Mouse (Mus musculus) kidney, postnatal 0 days (tissue): ENCODE results near the gene Foxl1. TPM values are rescaled to one million over a fixed set of nuclear protein-coding genes. Genes with fewer than 3 reads are reported as not detected.

Source experiments
- ATAC-seq: fragments of 200-750 bp; cut with Nextera tagmentation; replicated peaks from 2 replicates; pipeline ENCODE4 v1.8.0; 2017; ENCODE audit warnings: low read depth, moderate number of reproducible peaks, moderate TSS enrichment, moderate library complexity; ENCODE audit not compliant: low FRiP score
- DNase-seq: peaks from one replicate; pipeline ENCODE4 v3.0.0-alpha.2; 2016; ENCODE audit warnings: low spot score
- H3K27ac ChIP-seq: fragments of 300-500 bp; sonication (generic); 2 replicates; pipeline ENCODE4 v1.5.1; 2014; ENCODE audit warnings: mild to moderate bottlenecking
- H3K27me3 ChIP-seq: fragments of 300-500 bp; sonication (generic); 2 replicates; pipeline ENCODE4 v1.6.1; 2014; ENCODE audit warnings: low read length, mixed read lengths; ENCODE audit not compliant: insufficient read depth
- H3K36me3 ChIP-seq: fragments of 300-500 bp; sonication (generic); 2 replicates; pipeline ENCODE4 v1.6.1; 2014; ENCODE audit warnings: low read length, mixed read lengths; ENCODE audit not compliant: insufficient read depth
- H3K4me1 ChIP-seq: fragments of 300-500 bp; sonication (generic); replicated peaks from 2 replicates; pipeline ENCODE4 v1.6.1; 2014; ENCODE audit warnings: antibody characterized with exemption, low read length, mixed read lengths; ENCODE audit not compliant: insufficient read depth
- H3K4me2 ChIP-seq: fragments of 300-500 bp; sonication (generic); 2 replicates; pipeline ENCODE4 v1.6.1; 2014; ENCODE audit warnings: mild to moderate bottlenecking, low read length, moderate library complexity, mixed read lengths
- H3K4me3 ChIP-seq: fragments of 300-500 bp; sonication (generic); replicated peaks from 2 replicates; pipeline ENCODE4 v1.5.1; 2014; ENCODE audit warnings: low read depth, low read length
- H3K9ac ChIP-seq: fragments of 300-500 bp; sonication (generic); 2 replicates; pipeline ENCODE4 v1.6.1; 2014; ENCODE audit warnings: low read depth, low read length
- H3K9me3 ChIP-seq: fragments of 300-500 bp; sonication (generic); replicated peaks from 2 replicates; pipeline ENCODE4 v1.6.1; 2016; ENCODE audit warnings: low read length, inconsistent platforms, mixed read lengths
- CTCF ChIP-seq: IDR thresholded peaks from 2 replicates; pipeline ENCODE4 v1.5.1; 2016; ENCODE audit warnings: antibody characterized with exemption, low read depth, mild to moderate bottlenecking, moderate library complexity
- WGBS: fragments of 180-500 bp; shearing (Covaris S2); extraction: QIAGEN DNeasy Blood & Tissue Kit; methylation state at CpG from one replicate; pipeline ENCODE4 v1.1.7; 2014; 5-methylcytosine and 5-hydroxymethylcytosine counted together
- polyA plus RNA-seq: library from polyadenylated mRNA; unstranded; fragments of >200 nt; fragmentation: Nextera tagmentation; extraction: Ambion mirVana; gene quantifications from 2 replicates; pipeline ENCODE4 v1.2.1, GENCODE M21; 2015

The Foxl1 gene
- polyA plus RNA-seq, 1 experiment from 2014 or later: 8.3 TPM

DNA sequence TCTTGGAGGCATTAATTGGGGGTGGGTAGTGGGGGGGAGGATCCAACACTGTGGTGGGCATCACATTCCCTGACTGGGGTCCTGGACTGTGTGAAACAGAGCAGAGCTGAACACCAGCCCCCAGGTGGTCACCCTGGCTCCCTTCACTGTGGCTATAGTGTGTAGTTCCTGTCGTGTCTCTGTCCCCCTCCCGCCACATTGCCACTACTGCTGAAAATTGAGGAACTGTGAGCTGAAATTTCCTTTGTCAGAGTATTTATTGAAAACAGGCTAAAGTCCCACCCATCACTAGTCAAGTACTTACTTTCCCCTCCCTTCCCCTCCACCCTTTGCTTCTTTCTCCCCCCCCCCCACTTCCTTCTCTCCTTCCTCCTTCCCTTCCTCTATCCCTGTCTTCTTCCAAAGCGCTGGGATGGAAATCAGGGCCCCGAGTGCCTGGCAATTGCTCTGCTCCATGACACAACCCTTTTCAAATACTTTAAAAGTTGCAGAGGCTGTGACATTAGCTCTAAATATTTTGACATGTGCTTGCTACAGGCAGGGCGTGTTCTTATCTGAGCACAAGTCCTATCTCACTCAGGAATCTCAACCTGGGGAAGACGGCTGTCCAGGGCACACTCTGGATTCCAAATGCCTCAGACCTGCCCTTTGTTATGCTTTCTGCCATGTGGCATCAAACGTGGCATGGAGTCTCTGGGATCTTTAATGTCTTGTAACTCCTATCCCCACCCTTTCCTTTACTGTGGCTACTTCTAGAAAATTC, 16.4 kb upstream of the Foxl1 start:
- Histone ChIP-seq H3K27me3 (peaks cover 8% of the 10 kb centered on the region; the same call in 1 of the 2 replicates), H3K9me3 (no peaks in the 10 kb centered on the region), H3K4me2 (no peak overlapping the region), H3K4me1 (peaks cover 13% of the 10 kb centered on the region; the same call in 1 of the 2 replicates), H3K9ac (no peak overlapping the region), H3K27ac (no peak overlapping the region), H3K4me3 (no peak overlapping the region), H3K36me3 (no peaks in the 10 kb centered on the region)
- no peak for TF ChIP-seq CTCF
- ATAC-seq (no peak), DNase-seq (no peak)
- 48% methylated on average over 7 of the region's 7 CpGs for WGBS

DNA sequence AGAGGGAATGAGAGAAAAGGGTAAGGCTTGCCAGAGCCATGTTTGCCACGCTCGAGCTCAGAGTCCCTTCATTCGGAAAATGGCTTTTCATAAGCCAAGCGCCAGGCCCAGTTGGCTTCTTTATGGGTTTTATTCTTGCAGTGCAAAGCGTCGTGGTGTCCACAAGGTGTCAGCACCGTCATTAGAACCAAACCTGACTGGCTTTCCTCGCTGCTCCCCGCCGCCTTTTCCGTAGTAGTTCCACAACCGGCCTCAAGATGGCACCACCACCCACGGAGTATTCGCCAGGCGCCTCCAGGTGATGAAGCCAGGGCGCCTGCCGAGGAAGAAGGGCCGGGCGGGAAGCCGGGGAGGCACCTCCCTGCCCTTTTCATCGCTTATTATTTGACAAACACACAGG, 14.5 kb upstream of the Foxl1 start:
- Histone ChIP-seq H3K9ac (no peak overlapping the region), H3K27me3 (peaks cover 8% of the 10 kb centered on the region; the same call in 1 of the 2 replicates), H3K4me1 (0 out of 2 replicates have a peak, but pooled peaks cover 7% of the 10 kb centered on the region), H3K36me3 (peaks cover 8% of the 10 kb centered on the region; the same call in 1 of the 2 replicates), H3K4me3 (0 out of 2 replicates have a peak overlapping the region, but pooled peaks have one; percentile 3), H3K9me3 (no peaks in the 10 kb centered on the region), H3K4me2 (peak overlapping the region; percentile 54), H3K27ac (no peak overlapping the region)
- ATAC-seq (no peak), DNase-seq (peak; percentile 96)
- WGBS: under 1% methylated on average over 21 of the region's 21 CpGs
- TF ChIP-seq CTCF: peak; percentile 100

DNA sequence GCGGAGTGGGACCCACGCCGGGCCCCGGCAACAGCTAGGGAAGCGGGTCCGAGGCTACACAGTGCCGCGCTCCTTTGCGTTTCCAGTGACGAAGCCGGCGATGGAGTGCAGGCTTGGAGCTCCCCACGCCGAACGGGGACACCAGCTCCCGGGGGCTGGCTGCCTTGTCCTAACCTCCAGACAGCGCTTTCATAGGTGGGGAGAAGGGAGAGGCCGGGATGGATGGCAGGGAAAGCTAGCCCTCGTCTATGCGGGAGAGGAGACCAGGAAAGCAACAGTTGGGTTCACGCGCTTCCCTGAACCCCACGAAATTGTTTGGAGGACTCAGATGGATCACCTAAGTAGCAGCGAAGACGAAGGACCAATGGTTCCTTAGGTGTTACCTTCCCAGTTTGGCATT, 12.6 kb upstream of the Foxl1 start:
- peaks cover 8% of the 10 kb centered on the region; the same call in 1 of the 2 replicates for H3K36me3 ChIP-seq
- peak overlapping the region; percentile 47 for H3K9ac ChIP-seq
- peak overlapping the region; percentile 54 for H3K4me2 ChIP-seq
- no peak for ATAC-seq
- H3K4me3 ChIP-seq: peak overlapping the region; percentile 86
- H3K27ac ChIP-seq: peak overlapping the region; percentile 25
- H3K9me3 ChIP-seq: no peaks in the 10 kb centered on the region
- 0 out of 2 replicates have a peak, but pooled peaks cover 7% of the 10 kb centered on the region for H3K4me1 ChIP-seq
- no peak for TF ChIP-seq CTCF
- WGBS: 6% methylated on average over 25 of the region's 25 CpGs
- H3K27me3 ChIP-seq: peaks cover 8% of the 10 kb centered on the region; the same call in 1 of the 2 replicates
- no peak for DNase-seq

DNA sequence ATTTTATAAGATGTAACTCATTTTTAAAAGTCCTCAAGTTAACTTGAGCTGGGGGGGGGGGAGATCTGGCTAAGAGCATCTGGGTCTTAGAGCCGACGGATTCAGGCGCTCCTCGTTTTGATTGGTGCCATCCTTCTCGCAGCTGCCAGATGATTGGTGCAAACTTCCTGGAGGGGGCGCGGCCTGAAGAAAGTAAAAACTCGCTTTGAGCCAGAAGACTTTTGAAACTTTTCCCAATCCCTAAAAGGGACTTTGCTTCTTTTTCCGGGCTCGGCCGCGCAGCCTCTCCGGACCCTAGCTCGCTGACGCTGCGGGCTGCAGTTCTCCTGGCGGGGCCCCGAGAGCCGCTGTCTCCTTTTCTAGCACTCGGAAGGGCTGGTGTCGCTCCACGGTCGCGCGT, 11.8 kb upstream of the Foxl1 start, which contains the start of gene Foxc2:
Foxc2 (plus strand) TSS at position 224 of the 400 bp plus-strand sequence.
- peak; percentile 58; the same call in 1 of the 2 replicates for ATAC-seq
- under 1% methylated on average over 25 of the region's 25 CpGs for WGBS
- Histone ChIP-seq H3K4me1 (0 out of 2 replicates have a peak, but pooled peaks cover 7% of the 10 kb centered on the region), H3K27ac (peak within 1 kb of the TSS; percentile 96), H3K36me3 (peaks cover 8% of the 10 kb centered on the region; the same call in 1 of the 2 replicates), H3K9ac (peak within 1 kb of the TSS; percentile 94), H3K4me3 (peak within 1 kb of the TSS; percentile 86), H3K27me3 (peaks cover 8% of the 10 kb centered on the region; the same call in 1 of the 2 replicates), H3K4me2 (peak within 1 kb of the TSS; percentile 71), H3K9me3 (no peaks in the 10 kb centered on the region)
- TF ChIP-seq CTCF: peak; percentile 34; the same call in 1 of the 2 replicates
- DNase-seq: peak; percentile 99

DNA sequence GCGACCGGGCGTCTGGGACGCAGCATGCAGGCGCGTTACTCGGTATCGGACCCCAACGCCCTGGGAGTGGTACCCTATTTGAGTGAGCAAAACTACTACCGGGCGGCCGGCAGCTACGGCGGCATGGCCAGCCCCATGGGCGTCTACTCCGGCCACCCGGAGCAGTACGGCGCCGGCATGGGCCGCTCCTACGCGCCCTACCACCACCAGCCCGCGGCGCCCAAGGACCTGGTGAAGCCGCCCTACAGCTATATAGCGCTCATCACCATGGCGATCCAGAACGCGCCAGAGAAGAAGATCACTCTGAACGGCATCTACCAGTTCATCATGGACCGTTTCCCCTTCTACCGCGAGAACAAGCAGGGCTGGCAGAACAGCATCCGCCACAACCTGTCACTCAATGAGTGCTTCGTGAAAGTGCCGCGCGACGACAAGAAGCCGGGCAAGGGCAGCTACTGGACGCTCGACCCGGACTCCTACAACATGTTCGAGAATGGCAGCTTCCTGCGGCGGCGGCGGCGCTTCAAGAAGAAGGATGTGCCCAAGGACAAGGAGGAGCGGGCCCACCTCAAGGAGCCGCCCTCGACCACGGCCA, 11.1 kb upstream of the Foxl1 start:
- H3K27ac ChIP-seq: peak overlapping the region; percentile 96
- ATAC-seq (peak; percentile 55; the same call in 1 of the 2 replicates), DNase-seq (peak; percentile 66)
- peaks cover 10% of the 10 kb centered on the region for H3K27me3 ChIP-seq
- no peak; the same call in 1 of the 2 replicates for TF ChIP-seq CTCF
- H3K9ac ChIP-seq: peak overlapping the region; percentile 94
- peak overlapping the region; percentile 71 for H3K4me2 ChIP-seq
- peak overlapping the region; percentile 86 for H3K4me3 ChIP-seq
- peaks cover 12% of the 10 kb centered on the region for H3K36me3 ChIP-seq
- H3K9me3 ChIP-seq: no peaks in the 10 kb centered on the region
- 0 out of 2 replicates have a peak, but pooled peaks cover 13% of the 10 kb centered on the region for H3K4me1 ChIP-seq
- WGBS: under 1% methylated on average over 55 of the region's 55 CpGs

GRCm38 (mm10) chr8:121117186-121117651, 10.5 kb upstream of the Foxl1 start:
- Histone ChIP-seq H3K4me3 (peak overlapping the region; percentile 86), H3K27ac (peak overlapping the region; percentile 96), H3K4me1 (0 out of 2 replicates have a peak, but pooled peaks cover 13% of the 10 kb centered on the region), H3K4me2 (peak overlapping the region; percentile 71), H3K9me3 (no peaks in the 10 kb centered on the region), H3K9ac (peak overlapping the region; percentile 94), H3K36me3 (peaks cover 15% of the 10 kb centered on the region), H3K27me3 (peaks cover 13% of the 10 kb centered on the region)
- peak; percentile 37 for DNase-seq
- peak; percentile 3; the same call in 1 of the 2 replicates for TF ChIP-seq CTCF
- under 1% methylated on average over 49 of the region's 62 CpGs for WGBS
- peak; percentile 12; the same call in 1 of the 2 replicates for ATAC-seq
